Mouse (Mus musculus) layer of hippocampus, adult 9-11 months (tissue): ENCODE data around the gene Msl1.
"Not testable (repeated sequence)": the region's sequence is repeated elsewhere in the genome, so short reads cannot be mapped to it uniquely, and the experiment has no call there.

Source experiments
- DNase-seq: peaks from one replicate; pipeline ENCODE4 v3.0.0; 2022

The Msl1 gene

GRCm38 (mm10) chr11:98797909-98798308 lies 2.6 kb downstream of the Msl1 start:
- no peak for DNase-seq

- DNase-seq, result no peak
These were observed 9.3 kb downstream of the Msl1 start, which contains the start of gene Casc3 for GRCm38 (mm10) chr11:98804605-98805004. Gene Casc3, plus strand, starts transcription at chr11:98804905.

GRCm38 (mm10) chr11:98808417-98808816 lies 13.1 kb downstream of the Msl1 start:
- DNase-seq, result no peak

GRCm38 (mm10) chr11:98809457-98810290 lies 14.4 kb downstream of the Msl1 start:
- peak; percentile 99 for DNase-seq

GRCm38 (mm10) chr11:98810686-98811085 lies 15.4 kb downstream of the Msl1 start:
- DNase-seq, result no peak

- DNase-seq, result no peak
These were observed 21.5 kb downstream of the Msl1 start for GRCm38 (mm10) chr11:98816706-98817239.

- no peak for DNase-seq
These were observed 25.7 kb downstream of the Msl1 start for GRCm38 (mm10) chr11:98820968-98821367.

- not testable (repeated sequence) for DNase-seq
These were observed 30.8 kb downstream of the Msl1 start for GRCm38 (mm10) chr11:98826071-98826470.

GRCm38 (mm10) chr11:98827877-98828276 lies 32.6 kb downstream of the Msl1 start:
- no peak for DNase-seq

- DNase-seq, result no peak
These were observed 33.9 kb downstream of the Msl1 start for GRCm38 (mm10) chr11:98829091-98829775.

GRCm38 (mm10) chr11:98829875-98830274 lies 34.6 kb downstream of the Msl1 start:
- no peak for DNase-seq

- DNase-seq, result no peak
These were observed 40.0 kb downstream of the Msl1 start for GRCm38 (mm10) chr11:98835296-98835695.

GRCm38 (mm10) chr11:98835725-98836124 lies 40.4 kb downstream of the Msl1 start:
- peak; percentile 50 for DNase-seq

GRCm38 (mm10) chr11:98836128-98836527 lies 40.8 kb downstream of the Msl1 start:
- DNase-seq, result no peak

GRCm38 (mm10) chr11:98836651-98837141 lies 41.4 kb downstream of the Msl1 start, which contains the start of gene Rapgefl1:
Gene Rapgefl1, plus strand, starts transcription at chr11:98836785.
- peak; percentile 78 for DNase-seq

- DNase-seq, result no peak
These were observed 42.0 kb downstream of the Msl1 start for GRCm38 (mm10) chr11:98837231-98837704.

GRCm38 (mm10) chr11:98837917-98838316 lies 42.6 kb downstream of the Msl1 start:
- no peak for DNase-seq

- DNase-seq, result peak; percentile 87
These were observed 43.2 kb downstream of the Msl1 start for GRCm38 (mm10) chr11:98838512-98838911.

GRCm38 (mm10) chr11:98839402-98839801 lies 44.1 kb downstream of the Msl1 start:
- DNase-seq, result no peak

GRCm38 (mm10) chr11:98839897-98840296 lies 44.6 kb downstream of the Msl1 start:
- DNase-seq, result no peak

GRCm38 (mm10) chr11:98846016-98846415 lies 50.7 kb downstream of the Msl1 start:
- DNase-seq, result no peak

- DNase-seq, result no peak
These were observed 51.7 kb downstream of the Msl1 start for GRCm38 (mm10) chr11:98846865-98847604.
